Mouse (Mus musculus) G1E (cell line): ENCODE results near the gene Igsf3. TPM values are rescaled to one million over a fixed set of nuclear protein-coding genes. Genes with fewer than 3 reads are reported as not detected.
A peak's percentile ranks its signal among the peaks of the same experiment; 100 is the strongest.

Source experiments
- ATAC-seq: 2 replicates; pipeline ENCODE4 v1.8.0; 2016; ENCODE audit warnings: mild to moderate bottlenecking; ENCODE audit not compliant: insufficient number of reproducible peaks, poor library complexity, low FRiP score, severe bottlenecking; ENCODE audit errors: extremely low read depth
- DNase-seq: peaks from one replicate; pipeline ENCODE4 v3.0.0; 2012; ENCODE audit warnings: low spot score
- H3K27me3 ChIP-seq: 2 replicates; pipeline ENCODE4 v1.6.1; 2012; ENCODE audit warnings: mild to moderate bottlenecking, low read length, inconsistent platforms; ENCODE audit not compliant: insufficient read depth
- H3K36me3 ChIP-seq: replicated peaks from 2 replicates; pipeline ENCODE3; 2012; ENCODE audit warnings: mild to moderate bottlenecking, inconsistent platforms
- H3K4me1 ChIP-seq: 2 replicates; pipeline ENCODE4 v1.6.1; 2012; ENCODE audit warnings: low read depth, low read length, inconsistent platforms, mixed read lengths; ENCODE audit not compliant: insufficient read depth
- H3K4me3 ChIP-seq: 2 replicates; pipeline ENCODE4 v1.5.1; 2012; ENCODE audit warnings: low read depth, mild to moderate bottlenecking, inconsistent platforms, low read length, moderate library complexity, mixed read lengths
- H3K9me3 ChIP-seq: replicated peaks from 2 replicates; pipeline ENCODE4 v1.6.1; 2012; ENCODE audit warnings: inconsistent platforms
- CTCF ChIP-seq: IDR thresholded peaks from 2 replicates; pipeline ENCODE4 v1.5.1; 2012; ENCODE audit warnings: low read depth, low read length, inconsistent platforms, mixed read lengths
- GATA1 ChIP-seq: IDR thresholded peaks from 2 replicates; pipeline ENCODE4 v1.6.1; 2012; ENCODE audit warnings: borderline replicate concordance, low read length, inconsistent platforms, mixed read lengths
- GATA2 ChIP-seq: IDR thresholded peaks from 2 replicates; pipeline ENCODE4 v1.6.1; 2012; ENCODE audit warnings: low read depth, low read length, inconsistent platforms, borderline replicate concordance
- POLR2AphosphoS5 ChIP-seq: IDR thresholded peaks from 2 replicates; pipeline ENCODE4 v1.6.1; 2012; ENCODE audit warnings: low read depth, low read length, inconsistent platforms; ENCODE audit not compliant: insufficient replicate concordance
- TAL1 ChIP-seq: conservative IDR thresholded peaks from 2 replicates; pipeline ENCODE4 v1.6.1; 2012; ENCODE audit warnings: low read depth, low read length, inconsistent platforms, mixed read lengths
- polyA plus RNA-seq: library from polyadenylated mRNA; stranded (reverse); fragments of >175 nt; gene quantifications from 2 replicates; pipeline ENCODE4 v1.2.3, GENCODE M21; 2012
- total RNA-seq, 2 experiments: library from RNA; stranded (forward) in 1 of 2; stranded (reverse) in 1 of 2; fragments of 200-1000 nt in 1 of 2; fragments of >200 nt in 1 of 2; fragmentation: Nextera tagmentation in 1 of 2; gene quantifications; 2 replicates each; pipeline ENCODE4 v1.2.3; 2014 to 2017

The Igsf3 gene
- total and polyA plus RNA-seq, 3 experiments = 14.6 to 33.0 (median 19.1) TPM

GRCm38 (mm10) chr3:101501611-101502010 is 124.7 kb downstream of the Igsf3 start:
- Histone ChIP-seq H3K27me3 (peaks cover 52% of the 10 kb centered on the region), H3K9me3 (no peaks in the 10 kb centered on the region), H3K4me1 (peaks cover 10% of the 10 kb centered on the region; the same call in 1 of the 2 replicates), H3K4me3 (no peak overlapping the region), H3K36me3 (no peaks in the 10 kb centered on the region)
- TF ChIP-seq CTCF (no peak), TAL1 (no peak), GATA1 (no peak), POLR2AphosphoS5 (no peak), GATA2 (no peak)
- ATAC-seq (no peak), DNase-seq (no peak)

- H3K27me3 ChIP-seq = peaks cover 54% of the 10 kb centered on the region
- peaks cover 14% of the 10 kb centered on the region; the same call in 1 of the 2 replicates for H3K4me1 ChIP-seq
- H3K4me3 ChIP-seq = no peak overlapping the region
- no peak for DNase-seq
- ATAC-seq = no peak
- no peaks in the 10 kb centered on the region for H3K9me3 ChIP-seq
- TF ChIP-seq CTCF = no peak
- no peak for TF ChIP-seq GATA2
- TF ChIP-seq GATA1 = no peak
- TF ChIP-seq POLR2AphosphoS5 = no peak
- no peak for TF ChIP-seq TAL1
- no peaks in the 10 kb centered on the region for H3K36me3 ChIP-seq
Measured at GRCm38 (mm10) chr3:101502086-101502760, 125.3 kb downstream of the Igsf3 start.

- H3K4me1 ChIP-seq = peaks cover 13% of the 10 kb centered on the region; the same call in 1 of the 2 replicates
- no peak overlapping the region for H3K4me3 ChIP-seq
- peak; percentile 32 for DNase-seq
- no peaks in the 10 kb centered on the region for H3K9me3 ChIP-seq
- TF ChIP-seq POLR2AphosphoS5 = no peak
- TF ChIP-seq CTCF = 0 out of 2 replicates have a peak, but pooled peaks have one; percentile 9
- no peaks in the 10 kb centered on the region for H3K36me3 ChIP-seq
- peaks cover 47% of the 10 kb centered on the region for H3K27me3 ChIP-seq
- ATAC-seq = peak; percentile 22; the same call in 1 of the 2 replicates
Measured at GRCm38 (mm10) chr3:101506179-101506578, 129.3 kb downstream of the Igsf3 start.

- Histone ChIP-seq H3K4me1 (peaks cover 13% of the 10 kb centered on the region; the same call in 1 of the 2 replicates), H3K4me3 (no peak overlapping the region), H3K36me3 (no peaks in the 10 kb centered on the region), H3K27me3 (peaks cover 44% of the 10 kb centered on the region), H3K9me3 (no peaks in the 10 kb centered on the region)
- DNase-seq (no peak), ATAC-seq (no peak)
- TF ChIP-seq POLR2AphosphoS5 (no peak), GATA2 (no peak), CTCF (no peak)
Measured at GRCm38 (mm10) chr3:101506970-101507702, 130.3 kb downstream of the Igsf3 start.

- no peak for DNase-seq
- Histone ChIP-seq H3K9me3 (no peaks in the 10 kb centered on the region), H3K36me3 (no peaks in the 10 kb centered on the region), H3K27me3 (peaks cover 40% of the 10 kb centered on the region), H3K4me1 (peaks cover 13% of the 10 kb centered on the region; the same call in 1 of the 2 replicates), H3K4me3 (no peak overlapping the region)
- no peak for TF ChIP-seq TAL1
- ATAC-seq = no peak
Measured at GRCm38 (mm10) chr3:101507766-101508165, 130.9 kb downstream of the Igsf3 start.

GRCm38 (mm10) chr3:101509707-101510544 is 133.0 kb downstream of the Igsf3 start:
- H3K4me3 ChIP-seq = no peak overlapping the region
- no peaks in the 10 kb centered on the region for H3K9me3 ChIP-seq
- no peak for ATAC-seq
- no peaks in the 10 kb centered on the region for H3K36me3 ChIP-seq
- TF ChIP-seq POLR2AphosphoS5 (no peak), GATA1 (no peak), GATA2 (no peak), TAL1 (no peak), CTCF (no peak)
- H3K27me3 ChIP-seq = peaks cover 28% of the 10 kb centered on the region
- DNase-seq = no peak
- H3K4me1 ChIP-seq = peaks cover 13% of the 10 kb centered on the region; the same call in 1 of the 2 replicates
